Mouse (Mus musculus): ENCODE data around the gene Fdx1l. TPM values are rescaled to one million over a fixed set of nuclear protein-coding genes. Genes with fewer than 3 reads are reported as not detected.
A peak's percentile ranks its signal among the peaks of the same experiment; 100 is the strongest.
"Not testable (repeated sequence)": the region's sequence is repeated elsewhere in the genome, so short reads cannot be mapped to it uniquely, and the experiment has no call there.

Gene Fdx1l
- polyA plus RNA-seq, 1 experiment from 2014 or later, result 55.5 TPM

GRCm38 (mm10) chr9:21045235-21045634, 28.2 kb downstream of the Fdx1l start:
- no peak overlapping the region for H3K9ac ChIP-seq (ENCODE audit: low read length)
- WGBS, result 86% methylated on average over 3 of the region's 3 CpGs
- no peaks in the 10 kb centered on the region for H3K36me3 ChIP-seq (ENCODE audit: control insufficient read depth, insufficient read depth, low read length)
- H3K4me3 ChIP-seq (ENCODE audit: low read depth, low read length), result no peak overlapping the region
- no peak for DNase-seq (ENCODE audit: low spot score)
- H3K4me2 ChIP-seq (ENCODE audit: low read depth), result no peak overlapping the region
- ATAC-seq (ENCODE audit: insufficient read depth, low FRiP score, low TSS enrichment), result no peak
- no peaks in the 10 kb centered on the region for H3K9me3 ChIP-seq (ENCODE audit: control insufficient read depth, low read length)
- H3K4me1 ChIP-seq (ENCODE audit: control insufficient read depth, insufficient read depth, low read length), result no peaks in the 10 kb centered on the region
- no peak overlapping the region for H3K27ac ChIP-seq (ENCODE audit: low read depth, low read length)
- 0 out of 2 replicates have a peak, but pooled peaks cover 1% of the 10 kb centered on the region for H3K27me3 ChIP-seq (ENCODE audit: control insufficient read depth, insufficient read depth, low read length)

- not testable (repeated sequence) for H3K36me3 ChIP-seq (ENCODE audit: control insufficient read depth, insufficient read depth, low read length); H3K4me2 ChIP-seq (ENCODE audit: low read depth); H3K27me3 ChIP-seq (ENCODE audit: control insufficient read depth, insufficient read depth, low read length); DNase-seq (ENCODE audit: low spot score); H3K4me3 ChIP-seq (ENCODE audit: low read depth, low read length); H3K27ac ChIP-seq (ENCODE audit: low read depth, low read length); H3K9me3 ChIP-seq (ENCODE audit: control insufficient read depth, low read length); H3K9ac ChIP-seq (ENCODE audit: low read length); ATAC-seq (ENCODE audit: insufficient read depth, low FRiP score, low TSS enrichment); H3K4me1 ChIP-seq (ENCODE audit: control insufficient read depth, insufficient read depth, low read length)
- 64% methylated on average over 1 of the region's 1 CpGs for WGBS
These were observed 28.6 kb downstream of the Fdx1l start for GRCm38 (mm10) chr9:21044785-21045184.

GRCm38 (mm10) chr9:21043563-21043962, 29.9 kb downstream of the Fdx1l start:
- ATAC-seq (ENCODE audit: insufficient read depth, low FRiP score, low TSS enrichment) (no peak), DNase-seq (ENCODE audit: low spot score) (no peak)
- Histone ChIP-seq H3K4me3 (ENCODE audit: low read depth, low read length) (no peak overlapping the region), H3K36me3 (ENCODE audit: control insufficient read depth, insufficient read depth, low read length) (no peaks in the 10 kb centered on the region), H3K27me3 (ENCODE audit: control insufficient read depth, insufficient read depth, low read length) (peaks cover 13% of the 10 kb centered on the region), H3K4me1 (ENCODE audit: control insufficient read depth, insufficient read depth, low read length) (no peaks in the 10 kb centered on the region), H3K9ac (ENCODE audit: low read length) (no peak overlapping the region), H3K9me3 (ENCODE audit: control insufficient read depth, low read length) (no peaks in the 10 kb centered on the region), H3K27ac (ENCODE audit: low read depth, low read length) (no peak overlapping the region), H3K4me2 (ENCODE audit: low read depth) (no peak overlapping the region)
- 80% methylated on average over 4 of the region's 4 CpGs for WGBS

- peaks cover 35% of the 10 kb centered on the region for H3K27me3 ChIP-seq (ENCODE audit: control insufficient read depth, insufficient read depth, low read length)
- no peak overlapping the region for H3K27ac ChIP-seq (ENCODE audit: low read depth, low read length)
- no peak overlapping the region for H3K4me3 ChIP-seq (ENCODE audit: low read depth, low read length)
- no peak for DNase-seq (ENCODE audit: low spot score)
- no peak overlapping the region for H3K4me2 ChIP-seq (ENCODE audit: low read depth)
- no peaks in the 10 kb centered on the region for H3K9me3 ChIP-seq (ENCODE audit: control insufficient read depth, low read length)
- no peak overlapping the region for H3K9ac ChIP-seq (ENCODE audit: low read length)
- 41% methylated on average over 4 of the region's 4 CpGs for WGBS
- no peaks in the 10 kb centered on the region for H3K4me1 ChIP-seq (ENCODE audit: control insufficient read depth, insufficient read depth, low read length)
- no peaks in the 10 kb centered on the region for H3K36me3 ChIP-seq (ENCODE audit: control insufficient read depth, insufficient read depth, low read length)
- no peak for ATAC-seq (ENCODE audit: insufficient read depth, low FRiP score, low TSS enrichment)
These were observed 32.1 kb downstream of the Fdx1l start for GRCm38 (mm10) chr9:21041308-21041707.

GRCm38 (mm10) chr9:21039779-21040178, 33.6 kb downstream of the Fdx1l start:
- DNase-seq (ENCODE audit: low spot score), result no peak
- Histone ChIP-seq H3K4me3 (ENCODE audit: low read depth, low read length) (no peak overlapping the region), H3K4me2 (ENCODE audit: low read depth) (no peak overlapping the region), H3K36me3 (ENCODE audit: control insufficient read depth, insufficient read depth, low read length) (no peaks in the 10 kb centered on the region), H3K9ac (ENCODE audit: low read length) (no peak overlapping the region), H3K27me3 (ENCODE audit: control insufficient read depth, insufficient read depth, low read length) (peaks cover 51% of the 10 kb centered on the region), H3K4me1 (ENCODE audit: control insufficient read depth, insufficient read depth, low read length) (no peaks in the 10 kb centered on the region), H3K9me3 (ENCODE audit: control insufficient read depth, low read length) (no peaks in the 10 kb centered on the region), H3K27ac (ENCODE audit: low read depth, low read length) (no peak overlapping the region)
- ATAC-seq (ENCODE audit: insufficient read depth, low FRiP score, low TSS enrichment), result no peak
- WGBS, result 67% methylated on average over 3 of the region's 3 CpGs

- ATAC-seq (ENCODE audit: insufficient read depth, low FRiP score, low TSS enrichment) (no peak), DNase-seq (ENCODE audit: low spot score) (peak; percentile 24)
- Histone ChIP-seq H3K4me3 (ENCODE audit: low read depth, low read length) (peak overlapping the region; percentile 27; the same call in 1 of the 2 replicates), H3K9me3 (ENCODE audit: control insufficient read depth, low read length) (no peaks in the 10 kb centered on the region), H3K36me3 (ENCODE audit: control insufficient read depth, insufficient read depth, low read length) (no peaks in the 10 kb centered on the region), H3K27me3 (ENCODE audit: control insufficient read depth, insufficient read depth, low read length) (peaks cover 74% of the 10 kb centered on the region), H3K27ac (ENCODE audit: low read depth, low read length) (no peak overlapping the region), H3K4me1 (ENCODE audit: control insufficient read depth, insufficient read depth, low read length) (peaks cover 8% of the 10 kb centered on the region; the same call in 1 of the 2 replicates), H3K4me2 (ENCODE audit: low read depth) (peak overlapping the region; percentile 47), H3K9ac (ENCODE audit: low read length) (peak overlapping the region; percentile 41)
- WGBS, result 1% methylated on average over 31 of the region's 31 CpGs
These were observed 35.9 kb downstream of the Fdx1l start for GRCm38 (mm10) chr9:21037481-21037891.

- no peak for DNase-seq (ENCODE audit: low spot score)
- Histone ChIP-seq H3K4me1 (ENCODE audit: control insufficient read depth, insufficient read depth, low read length) (peaks cover 13% of the 10 kb centered on the region), H3K9ac (ENCODE audit: low read length) (no peak overlapping the region)
These were observed 36.7 kb downstream of the Fdx1l start for GRCm38 (mm10) chr9:21036666-21037065.

GRCm38 (mm10) chr9:21036161-21036560, 37.3 kb downstream of the Fdx1l start:
- Histone ChIP-seq H3K36me3 (ENCODE audit: control insufficient read depth, insufficient read depth, low read length) (no peaks in the 10 kb centered on the region), H3K27ac (ENCODE audit: low read depth, low read length) (no peak overlapping the region), H3K4me2 (ENCODE audit: low read depth) (no peak overlapping the region), H3K27me3 (ENCODE audit: control insufficient read depth, insufficient read depth, low read length) (peaks cover 87% of the 10 kb centered on the region), H3K4me1 (ENCODE audit: control insufficient read depth, insufficient read depth, low read length) (peaks cover 18% of the 10 kb centered on the region), H3K9ac (ENCODE audit: low read length) (no peak overlapping the region), H3K4me3 (ENCODE audit: low read depth, low read length) (no peak overlapping the region), H3K9me3 (ENCODE audit: control insufficient read depth, low read length) (no peaks in the 10 kb centered on the region)
- DNase-seq (ENCODE audit: low spot score) (no peak), ATAC-seq (ENCODE audit: insufficient read depth, low FRiP score, low TSS enrichment) (no peak)
- WGBS, result 6% methylated on average over 20 of the region's 20 CpGs

More at GRCm38 (mm10) chr9:21036666-21037065, 36.7 kb downstream of the Fdx1l start:
- no peaks in the 10 kb centered on the region for H3K36me3 ChIP-seq (ENCODE audit: control insufficient read depth, insufficient read depth, low read length)
- H3K27me3 ChIP-seq (ENCODE audit: control insufficient read depth, insufficient read depth, low read length), result peaks cover 82% of the 10 kb centered on the region
- no peak overlapping the region for H3K4me3 ChIP-seq (ENCODE audit: low read depth, low read length)
- ATAC-seq (ENCODE audit: insufficient read depth, low FRiP score, low TSS enrichment), result no peak
- no peak overlapping the region for H3K27ac ChIP-seq (ENCODE audit: low read depth, low read length)
- WGBS, result 1% methylated on average over 22 of the region's 22 CpGs
- no peaks in the 10 kb centered on the region for H3K9me3 ChIP-seq (ENCODE audit: control insufficient read depth, low read length)
- no peak overlapping the region for H3K4me2 ChIP-seq (ENCODE audit: low read depth)

GRCm38 (mm10) chr9:21035586-21035985, 37.8 kb downstream of the Fdx1l start:
- Histone ChIP-seq H3K9ac (ENCODE audit: low read length) (no peak overlapping the region), H3K4me1 (ENCODE audit: control insufficient read depth, insufficient read depth, low read length) (peaks cover 21% of the 10 kb centered on the region), H3K4me2 (ENCODE audit: low read depth) (no peak overlapping the region), H3K27ac (ENCODE audit: low read depth, low read length) (no peak overlapping the region), H3K4me3 (ENCODE audit: low read depth, low read length) (no peak overlapping the region), H3K9me3 (ENCODE audit: control insufficient read depth, low read length) (no peaks in the 10 kb centered on the region), H3K27me3 (ENCODE audit: control insufficient read depth, insufficient read depth, low read length) (peaks cover 92% of the 10 kb centered on the region), H3K36me3 (ENCODE audit: control insufficient read depth, insufficient read depth, low read length) (no peaks in the 10 kb centered on the region)
- DNase-seq (ENCODE audit: low spot score) (no peak), ATAC-seq (ENCODE audit: insufficient read depth, low FRiP score, low TSS enrichment) (no peak)
- 10% methylated on average over 9 of the region's 9 CpGs for WGBS
